Mouse (Mus musculus): ENCODE data around the gene Polrmt.

Gene Polrmt

DNA sequence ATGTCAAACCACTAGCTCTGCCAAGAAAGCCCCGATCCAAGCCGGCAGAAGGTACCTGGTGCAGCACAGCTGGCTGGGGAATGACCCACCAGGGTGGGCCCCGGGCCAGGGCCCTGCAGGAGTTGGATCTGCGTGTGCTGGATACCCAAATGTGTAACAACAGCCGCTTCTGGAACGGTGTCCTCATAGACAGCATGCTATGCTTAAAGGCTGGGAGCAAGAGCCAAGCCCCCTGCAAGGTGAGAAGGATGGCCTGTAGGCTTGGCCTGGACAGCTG is 52.1 kb downstream of the Polrmt start:
- in situ Hi-C loops (cut with MboI, MseI): no loop called here

GRCm38 (mm10) chr10:79693580-79694378 is 52.6 kb downstream of the Polrmt start:
- in situ Hi-C loops (cut with MboI, MseI): no loop called here

GRCm38 (mm10) chr10:79691986-79692548 is 54.3 kb downstream of the Polrmt start:
- in situ Hi-C loops (cut with MboI, MseI): no loop called here

GRCm38 (mm10) chr10:79689178-79689577 is 57.2 kb downstream of the Polrmt start:
- in situ Hi-C loops (cut with MboI, MseI): loop anchor here in 1 of 2 experiments (5.0 kb wide), 1 partner anchor 358 kb away; the partner anchor contains the start of gene Gpx4

DNA sequence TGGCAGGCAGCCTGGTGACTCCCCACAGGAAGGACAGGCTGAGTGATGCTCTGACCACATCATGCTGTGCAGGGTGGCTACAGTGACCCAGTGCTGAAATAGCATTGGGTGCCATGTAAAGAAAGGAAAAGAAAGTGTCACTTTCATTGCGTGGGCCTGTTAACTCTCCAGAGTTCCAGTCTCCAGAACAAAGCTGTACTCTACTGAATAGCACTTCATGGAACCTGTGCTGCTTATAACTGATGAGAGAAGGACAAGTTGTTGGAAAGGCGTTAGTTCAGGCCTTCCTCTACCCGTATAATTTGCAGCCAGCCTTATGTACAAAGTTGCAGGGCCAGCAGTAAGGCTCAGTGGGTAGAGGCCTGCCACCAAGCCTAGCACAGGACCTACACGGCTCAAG is 57.7 kb downstream of the Polrmt start, which contains the start of gene Gzmm:
Gene Gzmm, plus strand, starts transcription at position 301 of the 400 bp plus-strand sequence.
- in situ Hi-C loops (cut with MboI, MseI): loop anchor here in 1 of 2 experiments (5.0 kb wide), 1 partner anchor 359 kb away; the partner anchor contains the start of gene Gpx4

- in situ Hi-C loops (cut with MboI, MseI): loop anchor here in 1 of 2 experiments (5.0 kb wide), 1 partner anchor 360 kb away; the partner anchor contains the start of gene Gpx4
Measured at GRCm38 (mm10) chr10:79687513-79687912, 58.9 kb downstream of the Polrmt start.

GRCm38 (mm10) chr10:79686691-79687090 is 59.7 kb downstream of the Polrmt start:
- in situ Hi-C loops (cut with MboI, MseI): loop anchor here in 1 of 2 experiments (5.0 kb wide), 1 partner anchor 361 kb away; the partner anchor contains the start of gene Gpx4

DNA sequence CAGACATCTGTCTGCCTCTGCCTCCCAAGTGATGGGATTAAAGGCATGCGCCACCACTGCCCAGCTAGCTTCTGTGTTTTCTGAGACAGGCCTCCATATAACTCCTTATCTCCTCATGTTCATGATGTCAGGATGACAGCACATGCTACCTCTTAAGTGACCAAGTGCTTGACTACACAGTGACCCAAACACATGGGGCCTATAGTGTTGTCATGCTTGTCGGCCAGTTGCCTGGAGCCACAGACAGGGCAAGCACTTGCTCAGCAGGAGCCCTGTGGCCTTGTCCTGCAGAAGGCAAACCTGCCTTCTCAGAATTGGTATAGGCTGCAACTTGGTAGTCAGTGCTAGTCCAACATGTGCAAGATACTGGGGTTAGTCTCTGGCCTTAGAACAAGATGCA is 60.2 kb downstream of the Polrmt start:
- in situ Hi-C loops (cut with MboI, MseI): loop anchor here in 1 of 2 experiments (5.0 kb wide), 1 partner anchor 361 kb away; the partner anchor contains the start of gene Gpx4
